Mouse (Mus musculus): ENCODE results near the gene Bach1.

Bach1 gene

DNA sequence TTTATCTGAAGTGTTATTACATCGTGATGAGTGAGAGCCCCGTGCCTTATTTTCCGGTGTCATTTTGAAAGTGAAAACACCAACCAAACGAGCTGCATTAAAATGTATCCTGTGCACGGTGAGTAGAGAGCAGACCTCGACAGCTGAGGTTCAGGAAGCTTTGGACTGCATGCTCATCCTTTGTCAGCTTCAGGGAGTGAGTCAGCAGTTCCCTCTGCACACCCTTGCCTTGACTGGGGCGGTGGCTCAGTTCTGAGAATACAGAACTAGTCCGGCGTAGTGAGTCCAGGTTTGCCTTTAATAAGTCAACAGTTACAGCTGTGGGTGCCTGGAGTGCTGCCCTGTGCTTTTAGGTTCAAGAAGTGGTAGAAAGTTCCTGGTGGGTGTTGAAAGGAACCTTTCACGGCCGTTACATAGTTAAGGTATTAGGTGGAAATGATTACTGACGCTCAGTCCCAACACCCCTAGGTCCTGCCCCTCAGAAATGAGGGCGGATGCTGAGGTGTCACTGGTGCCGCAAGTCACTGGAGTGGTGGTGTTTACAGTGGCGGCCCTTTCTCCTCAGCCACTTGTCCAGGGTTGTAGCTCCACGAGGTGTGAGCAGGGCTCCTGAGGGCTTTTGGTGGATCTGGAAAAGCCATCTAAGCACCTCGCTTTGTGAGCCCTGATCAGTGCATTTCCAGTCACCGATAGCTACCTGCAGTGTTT lies 14.4 kb downstream of the Bach1 start:
- DNase-seq (ENCODE audit: low read depth, low spot score) = no peak

DNA sequence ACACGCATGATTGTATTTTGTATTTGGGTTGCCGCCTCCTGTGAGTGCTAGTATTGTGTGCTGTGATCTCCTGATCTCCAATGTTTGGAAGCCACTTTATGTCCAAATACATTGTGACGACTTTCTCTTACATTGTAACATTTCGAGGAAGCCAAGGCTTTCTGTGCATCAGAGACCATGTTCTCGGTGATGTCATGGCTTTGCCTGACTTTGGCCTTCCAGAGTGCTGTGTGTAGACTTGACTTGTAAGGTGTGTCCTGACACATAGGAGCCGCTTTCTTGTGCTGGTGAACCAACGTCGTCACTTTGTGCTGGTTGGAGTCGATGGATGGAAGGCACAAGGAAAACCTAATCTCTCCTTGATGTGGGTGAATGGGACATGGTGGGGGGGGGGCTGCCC lies 15.8 kb downstream of the Bach1 start:
- no peak for DNase-seq (ENCODE audit: low read depth, low spot score)

DNA sequence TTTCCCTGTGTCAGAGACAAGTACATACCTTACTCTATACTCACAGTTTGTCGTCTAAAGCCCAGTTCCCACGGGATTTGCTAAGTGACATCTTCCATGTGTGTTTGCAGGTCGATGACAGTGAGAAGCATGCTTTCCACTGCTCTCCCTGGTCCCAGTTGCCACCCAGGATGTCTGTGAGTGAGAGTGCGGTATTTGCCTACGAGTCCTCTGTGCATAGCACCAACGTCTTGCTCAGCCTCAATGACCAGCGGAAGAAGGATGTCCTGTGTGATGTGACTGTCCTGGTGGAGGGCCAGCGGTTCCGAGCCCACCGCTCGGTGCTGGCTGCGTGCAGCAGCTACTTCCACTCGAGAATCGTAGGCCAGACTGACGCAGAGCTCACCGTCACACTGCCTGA lies 16.5 kb downstream of the Bach1 start:
- no peak for DNase-seq (ENCODE audit: low read depth, low spot score)

DNA sequence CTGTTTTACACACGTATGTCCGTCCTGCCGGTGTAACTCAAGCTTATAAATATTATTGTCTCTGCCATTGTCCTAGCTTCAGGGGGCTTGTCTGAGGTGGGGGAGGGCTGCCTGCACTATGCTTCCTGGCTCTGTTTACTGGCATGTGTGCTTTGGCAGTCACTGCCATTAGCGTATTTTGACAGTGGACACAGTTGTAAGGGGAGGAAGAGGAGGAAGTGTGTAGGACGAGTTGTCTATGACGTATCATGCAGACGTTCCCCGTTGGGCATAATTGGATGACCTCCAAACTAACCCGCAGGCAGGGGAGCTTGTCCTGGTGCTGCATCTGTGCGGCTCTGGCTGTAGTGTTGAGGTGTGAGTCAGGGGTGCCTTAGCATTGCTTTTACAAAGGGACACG lies 17.5 kb downstream of the Bach1 start:
- DNase-seq (ENCODE audit: low read depth, low spot score) = no peak

DNA sequence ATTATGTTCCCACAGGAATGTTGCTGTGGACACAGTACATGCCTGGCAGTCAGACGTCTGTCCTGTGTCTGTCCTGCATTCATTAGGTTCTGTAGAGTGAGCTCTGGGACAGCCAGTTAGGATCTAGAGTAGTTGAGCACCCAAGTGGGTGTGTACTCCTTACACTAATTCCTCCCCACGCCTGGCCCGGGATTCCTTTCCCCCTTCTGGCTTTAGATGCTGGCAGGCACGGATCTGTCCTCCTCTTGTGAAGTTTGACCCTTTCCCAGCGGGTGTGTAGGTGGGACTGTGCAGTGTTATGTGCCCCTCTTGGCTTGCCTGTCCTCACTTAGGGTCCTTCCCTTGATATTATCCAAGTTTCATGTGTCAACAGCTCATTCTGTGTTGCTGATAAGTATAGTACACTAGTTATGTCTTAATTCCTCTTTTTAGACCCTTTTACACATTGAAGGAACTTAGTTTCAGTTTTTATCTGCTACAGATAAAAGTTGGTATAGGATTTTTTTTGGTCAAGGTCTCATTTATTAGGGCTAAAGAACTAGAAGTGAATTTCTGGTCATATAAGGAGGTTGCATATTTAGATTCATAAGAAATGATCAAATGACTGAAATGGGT lies 18.4 kb downstream of the Bach1 start:
- no peak for DNase-seq (ENCODE audit: low read depth, low spot score)

DNA sequence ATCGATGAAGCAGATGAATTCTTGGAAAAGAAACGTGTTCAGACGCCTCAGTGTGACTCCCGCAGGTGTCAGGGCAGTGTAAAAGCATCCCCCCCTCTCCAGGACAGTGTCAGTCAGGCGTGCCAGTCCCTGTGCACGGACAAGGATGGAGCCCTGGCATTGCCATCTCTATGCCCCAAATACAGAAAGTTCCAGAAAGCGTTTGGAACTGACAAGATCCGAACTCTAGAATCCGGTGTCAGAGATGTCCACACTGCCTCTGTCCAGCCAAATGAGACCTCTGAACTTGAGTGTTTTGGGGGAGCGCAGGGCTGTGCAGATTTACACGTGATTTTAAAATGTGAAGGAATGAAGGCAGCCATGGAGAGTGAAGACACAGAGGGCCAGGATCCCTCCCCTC lies 20.3 kb downstream of the Bach1 start:
- no peak for DNase-seq (ENCODE audit: low read depth, low spot score)

GRCm38 (mm10) chr16:87719688-87720283 lies 21.0 kb downstream of the Bach1 start:
- DNase-seq (ENCODE audit: low read depth, low spot score) = no peak

- no peak for DNase-seq (ENCODE audit: low read depth, low spot score)
Observed at GRCm38 (mm10) chr16:87720851-87721409, 22.2 kb downstream of the Bach1 start.

DNA sequence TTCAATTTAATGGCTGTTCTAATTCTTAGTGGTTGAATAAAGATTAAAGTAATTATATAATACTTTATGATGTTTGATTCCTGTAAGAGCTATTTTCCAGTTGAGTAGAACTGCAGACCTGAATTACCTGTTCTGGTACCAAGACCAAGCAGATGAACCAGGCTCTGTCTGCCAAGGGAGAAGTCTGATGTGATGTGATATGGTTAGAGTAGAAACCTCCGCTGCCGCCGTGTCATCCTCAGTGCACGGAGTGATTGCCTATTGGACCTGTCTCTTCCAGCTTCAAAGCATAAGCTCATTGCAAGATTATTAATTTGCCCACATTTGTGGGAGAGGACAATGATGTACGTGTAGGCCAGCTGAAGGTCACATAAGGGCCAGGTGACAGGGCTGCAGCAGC lies 24.1 kb downstream of the Bach1 start:
- no peak for DNase-seq (ENCODE audit: low read depth, low spot score)

DNA sequence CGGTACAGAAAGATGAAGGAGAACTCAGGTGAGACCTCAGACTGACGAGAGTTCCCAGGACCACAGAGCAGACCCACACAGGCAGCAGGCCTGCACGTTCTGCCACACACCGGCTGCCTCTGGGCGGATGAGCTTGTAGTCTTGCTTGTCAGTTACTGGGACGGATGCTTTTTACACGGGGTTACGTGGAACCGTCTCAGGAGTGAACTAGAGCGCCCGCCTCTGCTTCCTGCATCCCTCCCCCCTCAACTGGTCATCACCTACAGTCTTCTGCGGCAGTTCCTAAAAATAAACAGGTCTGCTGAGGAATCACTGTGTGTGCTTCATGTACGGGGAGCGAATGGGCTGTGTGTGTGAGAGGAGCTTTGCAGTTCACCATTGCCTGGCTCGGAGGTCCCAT lies 24.7 kb downstream of the Bach1 start:
- DNase-seq (ENCODE audit: low read depth, low spot score) = no peak

DNA sequence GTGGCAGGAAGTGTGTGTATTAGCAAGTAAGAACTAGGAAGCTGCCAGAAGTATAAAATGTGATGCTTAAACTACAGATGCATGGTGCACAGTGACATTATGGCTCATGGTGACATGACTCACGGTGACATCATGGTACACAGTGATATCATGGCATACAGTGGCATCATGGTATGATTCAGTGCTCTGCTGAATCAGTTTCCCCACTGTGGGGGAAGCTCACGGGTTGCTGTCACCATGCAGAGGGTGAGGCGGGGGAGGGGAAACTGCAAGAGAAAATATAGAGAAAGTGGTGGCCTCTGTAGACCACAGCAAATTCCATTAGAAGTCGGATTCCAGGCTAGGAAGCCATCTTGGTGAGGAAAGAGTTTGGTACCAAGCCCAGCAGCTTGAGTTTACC lies 26.1 kb downstream of the Bach1 start:
- DNase-seq (ENCODE audit: low read depth, low spot score) = no peak

- DNase-seq (ENCODE audit: low read depth, low spot score) = no peak
Observed at GRCm38 (mm10) chr16:87725241-87725640, 26.5 kb downstream of the Bach1 start.

GRCm38 (mm10) chr16:87725963-87726362 lies 27.2 kb downstream of the Bach1 start:
- DNase-seq (ENCODE audit: low read depth, low spot score) = no peak

- DNase-seq (ENCODE audit: low read depth, low spot score) = no peak
Observed at GRCm38 (mm10) chr16:87726369-87726768, 27.6 kb downstream of the Bach1 start.

GRCm38 (mm10) chr16:87727250-87727649 lies 28.5 kb downstream of the Bach1 start:
- DNase-seq (ENCODE audit: low read depth, low spot score) = no peak

DNA sequence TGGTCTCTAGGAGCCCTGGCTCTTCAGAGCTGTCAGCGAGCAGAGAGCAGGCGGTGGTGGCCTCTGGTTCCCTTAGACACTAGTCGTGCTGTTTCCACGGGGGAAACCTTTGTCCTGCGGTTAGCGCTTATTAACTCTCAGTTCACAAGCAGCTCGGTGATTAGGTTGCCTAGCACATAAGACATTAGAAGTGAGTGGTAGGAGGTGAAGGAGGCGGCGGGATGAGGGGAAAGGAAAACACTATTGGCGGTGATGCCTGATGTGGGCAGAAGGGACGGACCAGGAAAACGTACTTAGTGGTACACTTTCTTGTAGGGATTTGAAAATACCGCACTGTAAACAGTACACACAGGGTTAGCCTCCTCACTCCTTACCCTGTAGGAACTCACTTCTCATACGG lies 29.2 kb downstream of the Bach1 start:
- DNase-seq (ENCODE audit: low read depth, low spot score) = no peak

- DNase-seq (ENCODE audit: low read depth, low spot score) = no peak
Observed at GRCm38 (mm10) chr16:87728703-87729102, 30.0 kb downstream of the Bach1 start.

GRCm38 (mm10) chr16:87729469-87729868 lies 30.7 kb downstream of the Bach1 start:
- DNase-seq (ENCODE audit: low read depth, low spot score) = no peak

- DNase-seq (ENCODE audit: low read depth, low spot score) = no peak
Observed at GRCm38 (mm10) chr16:87734868-87735381, 36.2 kb downstream of the Bach1 start.

- no peak for DNase-seq (ENCODE audit: low read depth, low spot score)
Observed at GRCm38 (mm10) chr16:87736106-87736505, 37.4 kb downstream of the Bach1 start.

GRCm38 (mm10) chr16:87737296-87737695 lies 38.6 kb downstream of the Bach1 start:
- DNase-seq (ENCODE audit: low read depth, low spot score) = no peak

- DNase-seq (ENCODE audit: low read depth, low spot score) = no peak
Observed at GRCm38 (mm10) chr16:87737842-87738639, 39.3 kb downstream of the Bach1 start.
